Mouse (Mus musculus): Measurements from ENCODE around the gene Fam71f2. TPM values are rescaled to one million over a fixed set of nuclear protein-coding genes. Genes with fewer than 3 reads are reported as not detected.

The Fam71f2 gene
- polyA plus RNA-seq, 1 experiment from 2014 or later = not detected

- Histone ChIP-seq H3K27me3 (ENCODE audit: control insufficient read depth, insufficient read depth, low read length) (no peaks in the 10 kb centered on the region), H3K4me1 (replicated peaks; ENCODE audit: control insufficient read depth, insufficient read depth) (0 out of 2 replicates have a peak, but pooled peaks cover 3% of the 10 kb centered on the region), H3K4me2 (replicated peaks; ENCODE audit: low read depth) (no peak overlapping the region), H3K9ac (ENCODE audit: low read length) (no peak overlapping the region), H3K9me3 (ENCODE audit: control insufficient read depth, low read length) (no peaks in the 10 kb centered on the region), H3K27ac (replicated peaks) (no peak overlapping the region), H3K36me3 (ENCODE audit: control insufficient read depth, insufficient read depth, low read length) (no peaks in the 10 kb centered on the region), H3K4me3 (ENCODE audit: low read depth, low read length) (no peak overlapping the region)
- WGBS = 50% methylated on average over 6 of the region's 6 CpGs
- TF ChIP-seq EP300 (optimal IDR thresholded peaks at IDR 0.05) (no peak), CTCF (IDR thresholded peaks at IDR 0.05; ENCODE audit: low read depth) (no peak)
- ATAC-seq (ENCODE audit: low FRiP score, low TSS enrichment) (no peak), DNase-seq (ENCODE audit: low spot score) (no peak)
Measured at GRCm38 (mm10) chr6:29269006-29269668, 10.3 kb upstream of the Fam71f2 start.

- TF ChIP-seq CTCF (IDR thresholded peaks at IDR 0.05; ENCODE audit: low read depth) = no peak
- no peak for TF ChIP-seq EP300 (optimal IDR thresholded peaks at IDR 0.05)
- Histone ChIP-seq H3K27me3 (ENCODE audit: control insufficient read depth, insufficient read depth, low read length) (no peaks in the 10 kb centered on the region), H3K36me3 (ENCODE audit: control insufficient read depth, insufficient read depth, low read length) (0 out of 2 replicates have a peak, but pooled peaks cover 3% of the 10 kb centered on the region), H3K4me2 (replicated peaks; ENCODE audit: low read depth) (peak overlapping the region; percentile 43), H3K4me3 (ENCODE audit: low read depth, low read length) (no peak overlapping the region), H3K27ac (replicated peaks) (no peak overlapping the region), H3K9ac (ENCODE audit: low read length) (no peak overlapping the region), H3K9me3 (ENCODE audit: control insufficient read depth, low read length) (no peaks in the 10 kb centered on the region), H3K4me1 (replicated peaks; ENCODE audit: control insufficient read depth, insufficient read depth) (0 out of 2 replicates have a peak, but pooled peaks cover 3% of the 10 kb centered on the region)
- ATAC-seq (ENCODE audit: low FRiP score, low TSS enrichment) (no peak), DNase-seq (ENCODE audit: low spot score) (peak; percentile 23)
- 4% methylated on average over 8 of the region's 8 CpGs for WGBS
Measured at GRCm38 (mm10) chr6:29270961-29271360, 8.4 kb upstream of the Fam71f2 start.

DNA sequence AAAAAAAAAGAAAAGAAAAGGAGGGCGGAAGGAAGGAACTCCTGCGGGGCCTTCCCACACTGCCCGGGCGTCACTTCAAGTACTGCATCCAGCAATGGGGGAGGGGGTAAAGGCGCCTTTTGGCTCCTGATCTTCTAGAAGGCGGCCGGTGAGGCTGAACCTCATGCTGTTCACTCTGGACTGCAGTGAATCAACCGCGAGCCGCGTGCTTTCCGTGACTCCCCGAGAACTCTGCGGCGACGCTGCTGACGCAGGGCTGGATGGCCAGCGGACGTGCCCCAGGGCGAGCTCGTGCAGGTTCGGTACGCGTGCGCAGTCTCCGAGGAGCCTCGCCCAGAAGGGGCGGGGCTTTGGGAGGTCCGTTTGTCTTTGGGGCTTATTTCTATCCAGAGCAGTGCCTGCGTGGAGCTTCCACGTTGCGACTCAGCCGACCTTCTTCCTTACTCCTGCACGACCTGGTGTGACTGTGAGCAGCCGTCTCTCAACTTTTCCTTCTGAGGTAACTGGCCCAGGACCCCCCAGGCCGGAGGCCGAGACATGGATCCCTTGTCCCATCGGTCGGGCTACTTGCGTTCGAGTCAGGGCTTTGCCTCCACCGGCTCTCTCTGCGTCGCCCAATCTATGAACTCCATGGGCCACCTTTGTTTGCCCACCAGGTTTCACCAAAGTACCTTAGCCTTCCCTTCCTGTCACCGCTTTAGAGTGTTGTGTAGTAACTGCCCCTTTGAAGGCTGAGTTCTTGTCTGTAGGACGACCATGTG is 6.9 kb upstream of the Fam71f2 start, which contains the start of gene Hilpda:
Gene Hilpda (plus strand): TSS at position 177 of the 761 bp plus-strand sequence.
- DNase-seq (ENCODE audit: low spot score) = peak; percentile 97
- Histone ChIP-seq H3K4me1 (replicated peaks; ENCODE audit: control insufficient read depth, insufficient read depth) (0 out of 2 replicates have a peak, but pooled peaks cover 3% of the 10 kb centered on the region), H3K27ac (replicated peaks) (peak within 1 kb of the TSS; percentile 89), H3K4me2 (replicated peaks; ENCODE audit: low read depth) (peak within 1 kb of the TSS; percentile 68), H3K36me3 (ENCODE audit: control insufficient read depth, insufficient read depth, low read length) (0 out of 2 replicates have a peak, but pooled peaks cover 3% of the 10 kb centered on the region), H3K27me3 (ENCODE audit: control insufficient read depth, insufficient read depth, low read length) (no peaks in the 10 kb centered on the region), H3K9me3 (ENCODE audit: control insufficient read depth, low read length) (no peaks in the 10 kb centered on the region), H3K4me3 (ENCODE audit: low read depth, low read length) (peak within 1 kb of the TSS; percentile 64), H3K9ac (ENCODE audit: low read length) (peak within 1 kb of the TSS; percentile 86)
- WGBS = under 1% methylated on average over 46 of the region's 46 CpGs
- ATAC-seq (ENCODE audit: low FRiP score, low TSS enrichment) = peak; percentile 98
- TF ChIP-seq EP300 (optimal IDR thresholded peaks at IDR 0.05) (no peak), CTCF (IDR thresholded peaks at IDR 0.05; ENCODE audit: low read depth) (no peak)

- no peaks in the 10 kb centered on the region for H3K27me3 ChIP-seq (ENCODE audit: control insufficient read depth, insufficient read depth, low read length)
- H3K4me2 ChIP-seq (replicated peaks; ENCODE audit: low read depth) = no peak overlapping the region
- no peak overlapping the region for H3K4me3 ChIP-seq (ENCODE audit: low read depth, low read length)
- ATAC-seq (ENCODE audit: low FRiP score, low TSS enrichment) = no peak
- no peak overlapping the region for H3K9ac ChIP-seq (ENCODE audit: low read length)
- 0 out of 2 replicates have a peak, but pooled peaks cover 3% of the 10 kb centered on the region for H3K36me3 ChIP-seq (ENCODE audit: control insufficient read depth, insufficient read depth, low read length)
- 81% methylated on average over 5 of the region's 5 CpGs for WGBS
- no peak for TF ChIP-seq EP300 (optimal IDR thresholded peaks at IDR 0.05)
- TF ChIP-seq CTCF (IDR thresholded peaks at IDR 0.05; ENCODE audit: low read depth) = no peak
- no peak overlapping the region for H3K27ac ChIP-seq (replicated peaks)
- H3K4me1 ChIP-seq (replicated peaks; ENCODE audit: control insufficient read depth, insufficient read depth) = no peaks in the 10 kb centered on the region
- DNase-seq (ENCODE audit: low spot score) = no peak
- no peaks in the 10 kb centered on the region for H3K9me3 ChIP-seq (ENCODE audit: control insufficient read depth, low read length)
Measured at GRCm38 (mm10) chr6:29276746-29277145, 2.6 kb upstream of the Fam71f2 start.

DNA sequence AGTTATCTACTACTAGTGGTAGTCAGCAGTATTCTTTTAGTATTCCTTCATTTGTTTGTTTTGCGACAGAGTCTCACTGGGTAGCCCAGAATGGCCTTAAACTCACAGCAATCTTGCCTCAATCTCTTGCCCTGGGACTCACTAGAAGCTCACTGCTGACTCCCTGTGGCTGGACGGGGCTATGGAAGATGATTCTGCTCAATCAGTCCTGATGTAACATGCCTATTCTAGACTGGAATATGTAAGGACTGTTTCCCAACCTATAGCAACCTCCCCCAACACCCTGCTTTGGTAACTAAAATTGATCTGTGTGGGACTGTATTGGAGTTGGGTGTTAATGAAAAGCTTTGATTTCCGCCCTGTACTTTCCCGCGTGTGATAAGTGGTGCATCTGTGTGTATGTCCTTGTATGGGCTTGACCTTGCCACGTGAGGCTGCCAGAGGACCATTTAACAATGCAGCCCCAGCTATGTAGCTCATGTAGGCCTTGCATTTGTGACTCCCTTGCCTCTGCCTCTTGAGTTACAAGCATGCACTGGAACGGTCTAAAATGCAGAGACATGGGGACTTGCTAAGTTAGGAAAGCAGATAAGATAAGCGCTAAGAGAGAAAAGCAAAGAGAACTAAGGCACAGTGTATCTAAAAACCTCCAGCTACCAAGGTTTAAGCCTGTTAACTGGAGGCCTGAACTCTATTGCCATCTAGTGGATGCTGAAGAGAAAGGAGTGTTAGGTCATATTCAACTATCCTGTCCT is 703 bp upstream of the Fam71f2 start:
- Histone ChIP-seq H3K27ac (replicated peaks) (no peak overlapping the region), H3K27me3 (ENCODE audit: control insufficient read depth, insufficient read depth, low read length) (no peaks in the 10 kb centered on the region), H3K9me3 (ENCODE audit: control insufficient read depth, low read length) (no peaks in the 10 kb centered on the region), H3K4me2 (replicated peaks; ENCODE audit: low read depth) (no peak overlapping the region), H3K4me3 (ENCODE audit: low read depth, low read length) (no peak overlapping the region), H3K4me1 (replicated peaks; ENCODE audit: control insufficient read depth, insufficient read depth) (no peaks in the 10 kb centered on the region), H3K36me3 (ENCODE audit: control insufficient read depth, insufficient read depth, low read length) (0 out of 2 replicates have a peak, but pooled peaks cover 3% of the 10 kb centered on the region), H3K9ac (ENCODE audit: low read length) (no peak overlapping the region)
- 25% methylated on average over 8 of the region's 8 CpGs for WGBS
- DNase-seq (ENCODE audit: low spot score) (peak; percentile 47), ATAC-seq (ENCODE audit: low FRiP score, low TSS enrichment) (peak; percentile 76)
- peak; percentile 88 for TF ChIP-seq CTCF (IDR thresholded peaks at IDR 0.05; ENCODE audit: low read depth)
- TF ChIP-seq EP300 (optimal IDR thresholded peaks at IDR 0.05) = no peak
